Mouse (Mus musculus): Measurements from ENCODE around the gene Hoxd3. TPM values are rescaled to one million over a fixed set of nuclear protein-coding genes. Genes with fewer than 3 reads are reported as not detected.

Hoxd3 gene
- polyA plus RNA-seq, 1 experiment from 2014 or later, result 2.9 TPM

- H3K4me3 ChIP-seq (ENCODE audit: low read depth, low read length), result no peak overlapping the region
- no peak overlapping the region for H3K4me2 ChIP-seq (ENCODE audit: low read depth, low read length)
Measured at GRCm38 (mm10) chr2:74682796-74683195, 28.9 kb upstream of the Hoxd3 start.

GRCm38 (mm10) chr2:74683471-74683951, 28.2 kb upstream of the Hoxd3 start:
- no peaks in the 10 kb centered on the region for H3K36me3 ChIP-seq (replicated peaks; ENCODE audit: control insufficient read depth, insufficient read depth, low read depth, low read length)
- no peak for DNase-seq (ENCODE audit: low spot score)
- peaks cover 90% of the 10 kb centered on the region for H3K27me3 ChIP-seq (ENCODE audit: control insufficient read depth, insufficient read depth, low read length)
- peaks cover 4% of the 10 kb centered on the region; the same call in 1 of the 2 replicates for H3K4me1 ChIP-seq (ENCODE audit: control insufficient read depth, insufficient read depth, low read length)
- no peak for ATAC-seq (replicated peaks; ENCODE audit: insufficient number of reproducible peaks, low FRiP score, low TSS enrichment, low read depth)
- 0% methylated on average over 16 of the region's 18 CpGs for WGBS
- H3K9me3 ChIP-seq (replicated peaks; ENCODE audit: control insufficient read depth, low read length), result no peaks in the 10 kb centered on the region
- no peak overlapping the region for H3K4me2 ChIP-seq (ENCODE audit: low read depth, low read length)
- no peak overlapping the region for H3K9ac ChIP-seq (replicated peaks; ENCODE audit: low read length)
- H3K27ac ChIP-seq (replicated peaks; ENCODE audit: low read depth, low read length), result no peak overlapping the region
- H3K4me3 ChIP-seq (ENCODE audit: low read depth, low read length), result no peak overlapping the region

More at GRCm38 (mm10) chr2:74682796-74683195, 28.9 kb upstream of the Hoxd3 start:
- DNase-seq (ENCODE audit: low spot score) (no peak), ATAC-seq (replicated peaks; ENCODE audit: insufficient number of reproducible peaks, low FRiP score, low TSS enrichment, low read depth) (no peak)
- no peak overlapping the region for H3K9ac ChIP-seq (replicated peaks; ENCODE audit: low read length)
- WGBS, result 3% methylated on average over 41 of the region's 51 CpGs
- H3K4me1 ChIP-seq (ENCODE audit: control insufficient read depth, insufficient read depth, low read length), result peaks cover 4% of the 10 kb centered on the region; the same call in 1 of the 2 replicates
- H3K36me3 ChIP-seq (replicated peaks; ENCODE audit: control insufficient read depth, insufficient read depth, low read depth, low read length), result no peaks in the 10 kb centered on the region
- no peaks in the 10 kb centered on the region for H3K9me3 ChIP-seq (replicated peaks; ENCODE audit: control insufficient read depth, low read length)
- H3K27me3 ChIP-seq (ENCODE audit: control insufficient read depth, insufficient read depth, low read length), result peaks cover 91% of the 10 kb centered on the region
- H3K27ac ChIP-seq (replicated peaks; ENCODE audit: low read depth, low read length), result no peak overlapping the region

GRCm38 (mm10) chr2:74684106-74684505, 27.6 kb upstream of the Hoxd3 start:
- Histone ChIP-seq H3K9ac (replicated peaks; ENCODE audit: low read length) (no peak overlapping the region), H3K27ac (replicated peaks; ENCODE audit: low read depth, low read length) (no peak overlapping the region), H3K9me3 (replicated peaks; ENCODE audit: control insufficient read depth, low read length) (no peaks in the 10 kb centered on the region), H3K36me3 (replicated peaks; ENCODE audit: control insufficient read depth, insufficient read depth, low read depth, low read length) (no peaks in the 10 kb centered on the region), H3K4me3 (ENCODE audit: low read depth, low read length) (no peak overlapping the region), H3K4me2 (ENCODE audit: low read depth, low read length) (no peak overlapping the region), H3K4me1 (ENCODE audit: control insufficient read depth, insufficient read depth, low read length) (peaks cover 4% of the 10 kb centered on the region; the same call in 1 of the 2 replicates), H3K27me3 (ENCODE audit: control insufficient read depth, insufficient read depth, low read length) (peaks cover 91% of the 10 kb centered on the region)
- ATAC-seq (replicated peaks; ENCODE audit: insufficient number of reproducible peaks, low FRiP score, low TSS enrichment, low read depth), result no peak
- DNase-seq (ENCODE audit: low spot score), result no peak
- 1% methylated on average over 12 of the region's 12 CpGs for WGBS

DNA sequence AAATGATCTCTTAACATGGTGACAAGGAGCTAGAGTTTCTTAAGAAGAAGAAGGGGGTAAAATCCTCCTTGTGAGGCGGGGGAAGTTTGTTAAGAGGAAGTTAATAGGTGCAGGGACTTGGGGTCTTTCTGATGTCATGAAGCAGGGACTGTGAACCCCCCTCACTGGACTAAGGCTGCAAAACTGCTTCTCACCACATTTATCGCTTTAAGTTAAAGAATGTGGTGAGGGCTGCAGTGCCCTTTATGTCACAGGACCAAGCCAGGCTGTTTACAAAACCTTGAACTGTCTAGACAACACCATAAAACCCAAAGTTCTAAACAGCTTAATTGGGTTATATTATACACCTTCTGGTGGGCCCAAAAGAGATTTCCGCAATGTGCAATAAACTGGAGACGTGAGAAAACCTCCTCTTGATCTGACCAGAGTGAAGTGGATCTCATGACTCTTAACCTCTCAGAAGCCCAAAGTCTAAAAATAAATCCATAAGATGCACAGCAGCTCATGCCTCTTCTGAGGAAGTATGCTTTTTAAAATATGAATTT, 26.6 kb upstream of the Hoxd3 start:
- no peak overlapping the region for H3K4me2 ChIP-seq (ENCODE audit: low read depth, low read length)
- H3K27me3 ChIP-seq (ENCODE audit: control insufficient read depth, insufficient read depth, low read length), result peaks cover 89% of the 10 kb centered on the region
- H3K4me1 ChIP-seq (ENCODE audit: control insufficient read depth, insufficient read depth, low read length), result peaks cover 4% of the 10 kb centered on the region; the same call in 1 of the 2 replicates
- no peak overlapping the region for H3K4me3 ChIP-seq (ENCODE audit: low read depth, low read length)
- ATAC-seq (replicated peaks; ENCODE audit: insufficient number of reproducible peaks, low FRiP score, low TSS enrichment, low read depth) (no peak), DNase-seq (ENCODE audit: low spot score) (no peak)
- H3K27ac ChIP-seq (replicated peaks; ENCODE audit: low read depth, low read length), result no peak overlapping the region
- H3K9me3 ChIP-seq (replicated peaks; ENCODE audit: control insufficient read depth, low read length), result no peaks in the 10 kb centered on the region
- no peaks in the 10 kb centered on the region for H3K36me3 ChIP-seq (replicated peaks; ENCODE audit: control insufficient read depth, insufficient read depth, low read depth, low read length)
- 9% methylated on average over 4 of the region's 4 CpGs for WGBS
- no peak overlapping the region for H3K9ac ChIP-seq (replicated peaks; ENCODE audit: low read length)

- ATAC-seq (replicated peaks; ENCODE audit: insufficient number of reproducible peaks, low FRiP score, low TSS enrichment, low read depth), result no peak
- Histone ChIP-seq H3K27ac (replicated peaks; ENCODE audit: low read depth, low read length) (no peak overlapping the region), H3K27me3 (ENCODE audit: control insufficient read depth, insufficient read depth, low read length) (peaks cover 83% of the 10 kb centered on the region), H3K4me3 (ENCODE audit: low read depth, low read length) (no peak overlapping the region), H3K9me3 (replicated peaks; ENCODE audit: control insufficient read depth, low read length) (no peaks in the 10 kb centered on the region), H3K36me3 (replicated peaks; ENCODE audit: control insufficient read depth, insufficient read depth, low read depth, low read length) (no peaks in the 10 kb centered on the region), H3K9ac (replicated peaks; ENCODE audit: low read length) (no peak overlapping the region), H3K4me2 (ENCODE audit: low read depth, low read length) (no peak overlapping the region), H3K4me1 (ENCODE audit: control insufficient read depth, insufficient read depth, low read length) (peaks cover 4% of the 10 kb centered on the region; the same call in 1 of the 2 replicates)
- 4% methylated on average over 17 of the region's 17 CpGs for WGBS
- peak; percentile 92 for DNase-seq (ENCODE audit: low spot score)
Measured at GRCm38 (mm10) chr2:74686301-74686987, 25.3 kb upstream of the Hoxd3 start.

DNA sequence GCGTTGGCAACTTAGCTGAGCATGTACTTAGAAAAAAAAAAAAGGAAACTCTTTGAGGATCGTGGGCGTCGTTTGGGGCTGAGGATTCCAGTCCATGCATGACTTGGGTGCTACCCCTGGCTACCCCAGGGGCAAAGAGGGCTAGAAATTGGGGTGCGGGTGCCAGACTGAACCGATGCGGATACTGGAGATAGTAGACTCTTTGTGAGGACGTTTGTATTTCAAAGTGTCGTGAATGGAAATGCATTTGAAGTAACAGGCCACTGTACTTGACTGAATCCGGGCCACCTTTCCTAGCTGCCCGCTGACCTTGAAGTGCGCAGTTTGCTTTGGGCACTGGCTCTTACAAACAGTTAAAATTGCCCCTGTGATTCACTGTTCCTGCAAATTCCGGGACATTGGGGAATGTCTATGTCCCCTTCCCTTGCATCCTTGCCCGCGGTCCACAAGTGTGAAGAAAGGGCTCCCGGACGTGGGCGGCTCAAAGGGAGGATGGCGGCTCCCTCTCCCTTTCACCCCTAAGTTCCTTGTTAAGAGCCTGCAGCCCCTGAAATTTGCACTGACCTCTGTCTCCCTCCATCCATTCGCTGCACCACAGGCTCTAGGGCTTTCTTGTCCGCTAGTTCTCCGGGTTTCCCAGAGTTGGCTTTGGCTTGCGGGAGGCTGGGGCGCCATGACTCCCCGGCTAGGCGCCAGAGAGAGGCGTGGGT, 24.6 kb upstream of the Hoxd3 start:
- ATAC-seq (replicated peaks; ENCODE audit: insufficient number of reproducible peaks, low FRiP score, low TSS enrichment, low read depth), result no peak
- DNase-seq (ENCODE audit: low spot score), result no peak
- Histone ChIP-seq H3K9me3 (replicated peaks; ENCODE audit: control insufficient read depth, low read length) (no peaks in the 10 kb centered on the region), H3K4me2 (ENCODE audit: low read depth, low read length) (no peak overlapping the region), H3K4me1 (ENCODE audit: control insufficient read depth, insufficient read depth, low read length) (peaks cover 2% of the 10 kb centered on the region; the same call in 1 of the 2 replicates), H3K4me3 (ENCODE audit: low read depth, low read length) (no peak overlapping the region), H3K27me3 (ENCODE audit: control insufficient read depth, insufficient read depth, low read length) (peaks cover 83% of the 10 kb centered on the region), H3K9ac (replicated peaks; ENCODE audit: low read length) (no peak overlapping the region), H3K27ac (replicated peaks; ENCODE audit: low read depth, low read length) (no peak overlapping the region), H3K36me3 (replicated peaks; ENCODE audit: control insufficient read depth, insufficient read depth, low read depth, low read length) (no peaks in the 10 kb centered on the region)
- WGBS, result under 1% methylated on average over 27 of the region's 27 CpGs

GRCm38 (mm10) chr2:74687698-74688555, 23.8 kb upstream of the Hoxd3 start:
- Histone ChIP-seq H3K36me3 (replicated peaks; ENCODE audit: control insufficient read depth, insufficient read depth, low read depth, low read length) (no peaks in the 10 kb centered on the region), H3K4me2 (ENCODE audit: low read depth, low read length) (no peak overlapping the region), H3K27me3 (ENCODE audit: control insufficient read depth, insufficient read depth, low read length) (peaks cover 83% of the 10 kb centered on the region), H3K27ac (replicated peaks; ENCODE audit: low read depth, low read length) (no peak overlapping the region), H3K4me3 (ENCODE audit: low read depth, low read length) (no peak overlapping the region), H3K4me1 (ENCODE audit: control insufficient read depth, insufficient read depth, low read length) (peaks cover 1% of the 10 kb centered on the region; the same call in 1 of the 2 replicates), H3K9me3 (replicated peaks; ENCODE audit: control insufficient read depth, low read length) (no peaks in the 10 kb centered on the region), H3K9ac (replicated peaks; ENCODE audit: low read length) (no peak overlapping the region)
- no peak for ATAC-seq (replicated peaks; ENCODE audit: insufficient number of reproducible peaks, low FRiP score, low TSS enrichment, low read depth)
- DNase-seq (ENCODE audit: low spot score), result no peak
- under 1% methylated on average over 31 of the region's 31 CpGs for WGBS
